Mouse (Mus musculus) olfactory bulb, adult 2 months (tissue): ENCODE data around the gene Cphx2. TPM values are rescaled to one million over a fixed set of nuclear protein-coding genes. Genes with fewer than 3 reads are reported as not detected.
"Not testable (repeated sequence)": the region's sequence is repeated elsewhere in the genome, so short reads cannot be mapped to it uniquely, and the experiment has no call there.

ENCODE experiments used
- H3K27ac ChIP-seq: fragments of 200-500 bp; 2 replicates; pipeline ENCODE4 v1.5.1; 2012; ENCODE audit warnings: low read depth, low read length; ENCODE audit not compliant: insufficient read depth
- H3K4me1 ChIP-seq: fragments of 200-500 bp; 2 replicates; pipeline ENCODE4 v1.6.1; 2012; ENCODE audit warnings: low read length; ENCODE audit not compliant: control insufficient read depth, insufficient read depth
- H3K4me3 ChIP-seq: fragments of 200-500 bp; 2 replicates; pipeline ENCODE4 v1.5.1; 2012; ENCODE audit warnings: mild to moderate bottlenecking, low read depth, low read length, moderate library complexity; ENCODE audit not compliant: insufficient read depth
- WGBS: fragments of 180-500 bp; shearing (Covaris S2); methylation state at CpG from one replicate; pipeline ENCODE4 v1.1.7; 2018; 5-methylcytosine and 5-hydroxymethylcytosine counted together
- polyA plus RNA-seq: library from polyadenylated mRNA; stranded (reverse); fragments of >200 nt; gene quantifications from 2 replicates; pipeline ENCODE4 v1.2.4, GENCODE M21; 2012; ENCODE audit warnings: low replicate concordance; ENCODE audit not compliant: missing spikeins, insufficient read depth, insufficient read length

Gene Cphx2
- not detected in 2 replicates for polyA plus RNA-seq

GRCm38 (mm10) chr14:26081216-26081615 lies at the start of gene Cphx2:
Gene Cphx2 (plus strand): TSS chr14:26081516.
- not testable (repeated sequence) for H3K27ac ChIP-seq, H3K4me1 ChIP-seq, H3K4me3 ChIP-seq
- WGBS = no CpG with 5 or more reads among the region's 6 CpGs

DNA sequence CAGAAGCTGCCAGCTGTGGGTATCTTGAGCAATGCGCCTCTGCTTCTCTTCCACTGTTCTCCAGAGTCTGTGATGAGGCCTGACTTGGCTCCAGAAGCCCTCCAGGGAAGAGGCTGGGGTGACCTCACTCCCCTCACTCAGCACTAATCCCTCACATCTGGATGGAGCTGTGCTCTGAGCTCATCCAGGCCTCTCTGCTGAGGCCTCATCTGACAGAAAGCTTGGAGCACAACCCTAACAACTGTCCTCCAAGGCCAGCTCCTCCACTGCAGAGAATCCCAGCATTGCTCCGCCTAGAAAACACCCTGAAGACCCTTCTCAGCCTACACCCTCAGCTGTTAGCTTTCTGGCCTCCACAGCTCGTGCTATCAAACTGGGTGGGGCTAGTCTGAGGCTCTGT lies 47.0 kb upstream of the Cphx2 start:
- WGBS = no CpG with 5 or more reads among the region's 3 CpGs
- not testable (repeated sequence) for H3K4me1 ChIP-seq, H3K4me3 ChIP-seq, H3K27ac ChIP-seq

- not testable (repeated sequence) for H3K27ac ChIP-seq, H3K4me1 ChIP-seq, H3K4me3 ChIP-seq
- no CpG with 5 or more reads among the region's 6 CpGs for WGBS
Observed at GRCm38 (mm10) chr14:26035439-26035838, 45.9 kb upstream of the Cphx2 start.

- not testable (repeated sequence) for H3K27ac ChIP-seq, H3K4me1 ChIP-seq, H3K4me3 ChIP-seq
- no CpG with 5 or more reads among the region's 26 CpGs for WGBS
Observed at GRCm38 (mm10) chr14:26042611-26043010, 38.7 kb upstream of the Cphx2 start, which contains the start of gene Gm9780. Gene Gm9780 (minus strand): TSS chr14:26042711.

DNA sequence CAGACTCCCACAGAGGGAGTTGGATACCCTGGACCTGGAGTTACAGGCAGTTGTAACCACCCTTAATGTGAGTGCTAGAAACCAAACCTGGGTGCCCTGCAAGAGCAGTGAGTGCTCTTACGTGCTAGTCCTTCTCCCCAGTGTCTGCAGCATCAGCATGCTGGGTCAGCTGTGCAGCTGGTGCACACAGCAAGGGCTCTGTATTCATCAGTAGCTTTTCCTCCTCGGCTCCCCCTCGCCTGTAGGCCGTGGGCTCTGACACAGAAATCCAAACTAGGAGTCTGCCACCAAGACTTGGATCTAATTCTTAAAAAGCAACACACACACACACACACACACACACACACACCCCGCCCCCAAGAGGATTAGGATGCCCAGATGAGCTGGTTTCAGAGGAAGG lies 36.3 kb upstream of the Cphx2 start:
- no CpG with 5 or more reads among the region's 5 CpGs for WGBS
- not testable (repeated sequence) for H3K4me3 ChIP-seq, H3K27ac ChIP-seq, H3K4me1 ChIP-seq

- H3K4me1 ChIP-seq, H3K27ac ChIP-seq, H3K4me3 ChIP-seq: not testable (repeated sequence)
- WGBS = no CpG with 5 or more reads among the region's 8 CpGs
Observed at GRCm38 (mm10) chr14:26047026-26047425, 34.3 kb upstream of the Cphx2 start.

- not testable (repeated sequence) for H3K4me3 ChIP-seq, H3K27ac ChIP-seq, H3K4me1 ChIP-seq
- no CpG with 5 or more reads among the region's 9 CpGs for WGBS
Observed at GRCm38 (mm10) chr14:26048767-26049166, 32.5 kb upstream of the Cphx2 start.

GRCm38 (mm10) chr14:26058184-26058583 lies 23.1 kb upstream of the Cphx2 start:
- not testable (repeated sequence) for H3K4me3 ChIP-seq, H3K27ac ChIP-seq, H3K4me1 ChIP-seq
- no CpG with 5 or more reads among the region's 3 CpGs for WGBS

- H3K4me1 ChIP-seq, H3K27ac ChIP-seq, H3K4me3 ChIP-seq: not testable (repeated sequence)
- no CpG with 5 or more reads among the region's 6 CpGs for WGBS
Observed at GRCm38 (mm10) chr14:26059362-26059761, 22.0 kb upstream of the Cphx2 start.

GRCm38 (mm10) chr14:26066574-26067324 lies 14.6 kb upstream of the Cphx2 start:
- H3K27ac ChIP-seq, H3K4me3 ChIP-seq, H3K4me1 ChIP-seq: not testable (repeated sequence)
- no CpG with 5 or more reads among the region's 44 CpGs for WGBS

- WGBS = no CpG with 5 or more reads among the region's 10 CpGs
- not testable (repeated sequence) for H3K27ac ChIP-seq, H3K4me1 ChIP-seq, H3K4me3 ChIP-seq
Observed at GRCm38 (mm10) chr14:26067325-26067633, 14.0 kb upstream of the Cphx2 start, which contains the start of gene Tmem254c. Gene Tmem254c (minus strand): TSS chr14:26067355.

- H3K4me1 ChIP-seq, H3K4me3 ChIP-seq: not testable (repeated sequence)
Observed at GRCm38 (mm10) chr14:26076620-26077390, 4.5 kb upstream of the Cphx2 start.

GRCm38 (mm10) chr14:26081997-26082396 lies 681 bp downstream of the Cphx2 start, which contains the start of gene Cphx3:
Gene Cphx3 (plus strand): TSS chr14:26082297.
- H3K4me3 ChIP-seq, H3K4me1 ChIP-seq, H3K27ac ChIP-seq: not testable (repeated sequence)
- WGBS = no CpG with 5 or more reads among the region's 1 CpGs

More at GRCm38 (mm10) chr14:26076620-26077390, 4.5 kb upstream of the Cphx2 start:
- WGBS = no CpG with 5 or more reads among the region's 5 CpGs
- not testable (repeated sequence) for H3K27ac ChIP-seq

DNA sequence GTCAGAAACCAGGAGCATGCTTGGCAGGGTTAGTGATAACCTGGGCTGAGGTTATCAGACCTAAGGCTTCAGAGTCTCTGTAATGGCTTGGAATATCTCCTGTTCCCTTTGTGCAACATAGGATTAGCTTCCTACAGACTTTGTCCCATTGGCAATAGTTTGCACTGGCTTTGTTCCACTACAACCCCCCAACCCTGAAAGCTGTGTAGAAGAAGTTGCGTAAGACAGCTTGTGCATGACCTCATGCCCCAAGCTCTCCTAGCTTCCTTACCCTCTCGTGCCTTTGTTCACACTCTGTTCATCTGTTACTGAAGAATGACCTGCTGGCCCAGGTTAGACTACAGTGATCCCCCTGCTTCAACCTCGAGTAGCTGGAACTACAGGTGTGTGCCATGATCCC lies 16.3 kb downstream of the Cphx2 start:
- H3K4me1 ChIP-seq, H3K4me3 ChIP-seq, H3K27ac ChIP-seq: not testable (repeated sequence)
- no CpG with 5 or more reads among the region's 3 CpGs for WGBS
